Mouse (Mus musculus): ENCODE measurements at regions not wholly inside any gene's neighbourhood (a gene's known extent, or its start where the extent isn't known, plus 50 kb on each side); places are given as distances from the start of the nearest gene placed in this dataset.

DNA sequence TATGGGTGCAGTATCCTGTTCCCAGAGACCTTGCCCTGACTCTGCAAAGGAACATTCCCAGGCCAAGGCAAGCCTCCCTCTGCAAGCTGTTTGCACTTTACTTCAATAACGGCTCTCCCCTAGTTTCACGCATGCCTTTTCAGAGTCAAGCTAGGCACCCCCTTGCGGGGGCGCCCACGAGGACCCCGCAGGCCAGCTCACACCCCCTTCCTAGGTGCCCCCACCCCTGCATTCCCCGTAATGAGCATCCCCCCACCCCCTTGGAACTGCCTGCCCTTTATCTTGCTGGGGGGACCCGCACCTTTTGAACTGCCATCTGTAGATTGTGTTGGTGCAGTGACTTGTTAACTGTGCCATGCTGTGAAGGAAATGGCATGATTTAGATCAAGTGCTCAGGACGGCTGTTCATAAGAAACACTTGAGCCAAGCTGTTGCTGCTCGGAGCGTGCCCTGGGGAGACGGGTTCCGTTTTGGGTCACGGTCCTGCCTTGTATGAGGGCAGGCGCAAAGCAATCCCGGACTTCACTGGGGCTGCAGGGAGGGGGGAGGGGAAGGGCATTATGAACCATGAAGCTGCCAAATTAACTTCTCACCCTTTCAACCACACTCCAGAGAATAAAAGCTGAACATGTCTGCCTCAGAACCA lies 155.3 kb upstream of the Cdkn3 start:
- Histone ChIP-seq H3K9ac (ENCODE audit: low read depth, low read length) (no peak overlapping the region), H3K4me2 (replicated peaks; ENCODE audit: low read depth) (0 out of 2 replicates have a peak overlapping the region, but pooled peaks have one; percentile 7), H3K36me3 (ENCODE audit: control insufficient read depth, insufficient read depth) (no peaks in the 10 kb centered on the region), H3K4me1 (replicated peaks; ENCODE audit: control insufficient read depth, insufficient read depth, low read length) (no peaks in the 10 kb centered on the region), H3K9me3 (ENCODE audit: control insufficient read depth) (no peaks in the 10 kb centered on the region), H3K4me3 (ENCODE audit: low read depth, low read length) (no peak overlapping the region), H3K27me3 (replicated peaks; ENCODE audit: control insufficient read depth, insufficient read depth, low read length) (no peaks in the 10 kb centered on the region), H3K27ac (ENCODE audit: low read depth, low read length) (no peak overlapping the region)
- WGBS: 35% methylated on average over 16 of the region's 16 CpGs
- ATAC-seq: no peak
- no peak for TF ChIP-seq CTCF (IDR thresholded peaks at IDR 0.05; ENCODE audit: low read depth)

DNA sequence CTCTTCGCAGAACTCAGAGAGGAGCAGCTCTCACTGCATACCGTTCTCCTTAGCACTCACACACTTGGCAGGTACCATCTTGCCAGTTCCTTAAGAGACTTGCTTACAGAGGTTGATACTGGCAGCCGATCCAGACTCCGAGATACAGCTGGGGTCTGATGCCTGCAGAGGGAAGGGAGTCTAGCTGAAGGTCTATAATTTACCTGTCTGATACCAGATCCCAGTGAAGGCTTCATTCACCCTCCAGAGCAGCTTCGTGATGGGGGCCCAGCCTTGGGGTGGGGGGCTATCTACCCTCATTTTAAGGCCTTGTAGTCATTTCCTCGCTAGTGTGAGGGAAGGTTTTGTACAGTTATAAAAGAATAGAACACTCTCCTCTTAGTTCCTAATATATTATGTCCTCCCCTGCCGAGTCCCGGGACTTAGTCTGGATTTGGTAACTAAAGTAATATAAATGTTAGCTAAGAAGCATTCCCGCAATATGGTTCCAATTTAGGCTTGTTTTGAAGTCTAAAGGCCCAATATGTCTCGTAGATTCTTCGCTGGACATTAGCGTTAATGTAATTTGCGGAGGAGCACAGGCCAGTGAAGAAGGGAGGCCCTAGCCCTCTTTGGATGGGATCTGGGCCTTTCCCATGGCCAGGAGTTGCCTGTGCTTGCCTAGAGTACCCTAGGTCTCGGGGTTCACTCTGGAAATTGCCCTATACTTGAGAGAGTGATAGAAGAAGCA lies 156.0 kb upstream of the Cdkn3 start:
- no peak for TF ChIP-seq CTCF (IDR thresholded peaks at IDR 0.05; ENCODE audit: low read depth)
- H3K9ac ChIP-seq (ENCODE audit: low read depth, low read length): no peak overlapping the region
- ATAC-seq: no peak
- WGBS: 90% methylated on average over 14 of the region's 14 CpGs
- H3K4me2 ChIP-seq (replicated peaks; ENCODE audit: low read depth): no peak overlapping the region
- H3K9me3 ChIP-seq (ENCODE audit: control insufficient read depth): no peaks in the 10 kb centered on the region
- no peak overlapping the region for H3K27ac ChIP-seq (ENCODE audit: low read depth, low read length)
- H3K27me3 ChIP-seq (replicated peaks; ENCODE audit: control insufficient read depth, insufficient read depth, low read length): no peaks in the 10 kb centered on the region
- no peaks in the 10 kb centered on the region for H3K4me1 ChIP-seq (replicated peaks; ENCODE audit: control insufficient read depth, insufficient read depth, low read length)
- no peaks in the 10 kb centered on the region for H3K36me3 ChIP-seq (ENCODE audit: control insufficient read depth, insufficient read depth)
- H3K4me3 ChIP-seq (ENCODE audit: low read depth, low read length): no peak overlapping the region

DNA sequence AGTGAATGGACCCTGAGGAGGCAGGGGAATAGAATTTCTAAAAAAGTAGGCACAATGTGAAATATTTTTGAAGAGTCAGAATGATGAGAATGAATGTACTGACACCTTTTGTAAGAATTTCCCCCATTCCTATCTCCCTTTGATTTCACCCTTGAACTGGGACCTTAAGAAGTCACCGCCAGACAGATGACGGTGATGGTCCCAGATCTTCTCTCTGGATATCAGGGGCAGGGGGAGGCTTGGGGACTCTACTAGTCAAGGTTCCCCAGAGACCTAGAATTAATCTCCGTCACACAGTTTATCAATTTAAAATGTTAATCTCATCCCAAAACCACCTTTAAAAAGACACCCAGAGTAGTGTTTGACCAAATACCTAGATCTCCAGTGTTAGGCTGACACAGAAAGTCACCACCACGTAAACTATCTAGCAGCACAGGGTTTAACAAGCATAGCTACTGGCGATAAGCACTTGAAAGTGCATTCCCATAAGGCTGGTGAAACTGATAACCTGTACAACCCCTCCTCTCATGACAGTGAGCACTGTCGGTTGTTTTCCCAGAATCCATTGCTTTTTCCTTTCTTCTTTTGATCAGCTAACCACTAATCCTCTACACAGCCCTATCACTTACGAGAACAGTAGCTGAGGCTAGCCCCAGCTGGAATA lies 163.5 kb upstream of the Cdkn3 start:
- ATAC-seq: no peak
- no peaks in the 10 kb centered on the region for H3K36me3 ChIP-seq (ENCODE audit: control insufficient read depth, insufficient read depth)
- no peak for TF ChIP-seq CTCF (IDR thresholded peaks at IDR 0.05; ENCODE audit: low read depth)
- WGBS: 78% methylated on average over 7 of the region's 7 CpGs
- H3K4me1 ChIP-seq (replicated peaks; ENCODE audit: control insufficient read depth, insufficient read depth, low read length): no peaks in the 10 kb centered on the region
- H3K4me2 ChIP-seq (replicated peaks; ENCODE audit: low read depth): no peak overlapping the region
- no peak overlapping the region for H3K4me3 ChIP-seq (ENCODE audit: low read depth, low read length)
- H3K9ac ChIP-seq (ENCODE audit: low read depth, low read length): no peak overlapping the region
- H3K27ac ChIP-seq (ENCODE audit: low read depth, low read length): no peak overlapping the region
- no peaks in the 10 kb centered on the region for H3K9me3 ChIP-seq (ENCODE audit: control insufficient read depth)
- no peaks in the 10 kb centered on the region for H3K27me3 ChIP-seq (replicated peaks; ENCODE audit: control insufficient read depth, insufficient read depth, low read length)

DNA sequence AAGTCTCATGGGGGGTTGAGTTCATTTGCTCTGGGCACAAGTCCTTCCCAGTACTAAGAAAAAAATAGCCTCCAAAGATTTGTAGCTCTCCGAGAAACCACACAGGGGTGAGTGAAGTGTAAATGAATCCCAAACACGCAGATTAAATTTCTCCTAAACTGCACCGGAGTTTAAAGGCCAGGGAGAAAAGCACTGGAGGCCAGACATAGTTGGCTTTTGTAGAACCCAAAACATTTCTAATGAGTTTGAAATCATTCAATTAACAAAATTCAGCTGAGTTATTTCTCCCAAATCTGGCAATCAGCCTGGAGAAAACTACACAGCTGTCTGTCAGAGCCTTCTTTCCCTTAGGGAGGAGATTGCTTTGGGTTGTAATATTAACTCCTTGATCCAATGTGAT lies 166.2 kb upstream of the Cdkn3 start:
- no peaks in the 10 kb centered on the region for H3K36me3 ChIP-seq (ENCODE audit: control insufficient read depth, insufficient read depth)
- no peak overlapping the region for H3K27ac ChIP-seq (ENCODE audit: low read depth, low read length)
- no peaks in the 10 kb centered on the region for H3K9me3 ChIP-seq (ENCODE audit: control insufficient read depth)
- ATAC-seq: no peak
- no peaks in the 10 kb centered on the region for H3K4me1 ChIP-seq (replicated peaks; ENCODE audit: control insufficient read depth, insufficient read depth, low read length)
- H3K9ac ChIP-seq (ENCODE audit: low read depth, low read length): no peak overlapping the region
- TF ChIP-seq CTCF (IDR thresholded peaks at IDR 0.05; ENCODE audit: low read depth): no peak
- no peak overlapping the region for H3K4me2 ChIP-seq (replicated peaks; ENCODE audit: low read depth)
- H3K27me3 ChIP-seq (replicated peaks; ENCODE audit: control insufficient read depth, insufficient read depth, low read length): no peaks in the 10 kb centered on the region
- H3K4me3 ChIP-seq (ENCODE audit: low read depth, low read length): no peak overlapping the region
- 67% methylated on average over 3 of the region's 3 CpGs for WGBS

DNA sequence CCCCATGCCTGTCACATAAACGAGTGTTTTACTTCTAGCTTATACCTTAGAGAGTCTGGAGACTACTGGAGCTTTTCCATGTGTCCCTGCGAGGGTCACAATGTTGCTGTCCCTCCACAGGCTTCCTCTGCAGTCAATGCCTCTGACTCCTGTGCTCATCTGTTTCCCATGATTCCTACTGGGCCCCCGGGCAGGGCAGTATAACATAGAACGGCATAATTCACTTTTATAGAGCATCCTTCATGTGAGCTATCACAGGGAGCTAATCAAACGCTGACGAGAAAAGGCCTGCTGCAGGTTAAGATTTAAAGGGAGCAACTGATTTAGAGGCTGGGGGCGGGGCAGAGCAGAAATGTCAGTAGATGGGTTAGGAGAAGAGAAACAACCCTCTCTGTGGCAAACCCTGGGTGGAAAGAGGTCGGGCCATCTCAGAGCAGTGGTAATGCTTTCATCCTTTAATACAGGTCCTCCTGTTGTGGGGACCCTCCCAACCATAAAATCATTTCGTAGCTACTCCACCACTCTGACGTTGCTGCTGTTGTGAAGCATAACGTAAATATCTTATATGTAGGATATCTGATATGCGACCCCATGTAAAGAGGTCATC lies 168.5 kb upstream of the Cdkn3 start:
- no peak overlapping the region for H3K9ac ChIP-seq (ENCODE audit: low read depth, low read length)
- H3K36me3 ChIP-seq (ENCODE audit: control insufficient read depth, insufficient read depth): no peaks in the 10 kb centered on the region
- H3K4me2 ChIP-seq (replicated peaks; ENCODE audit: low read depth): no peak overlapping the region
- H3K9me3 ChIP-seq (ENCODE audit: control insufficient read depth): no peaks in the 10 kb centered on the region
- no peaks in the 10 kb centered on the region for H3K4me1 ChIP-seq (replicated peaks; ENCODE audit: control insufficient read depth, insufficient read depth, low read length)
- no peak overlapping the region for H3K27ac ChIP-seq (ENCODE audit: low read depth, low read length)
- no peaks in the 10 kb centered on the region for H3K27me3 ChIP-seq (replicated peaks; ENCODE audit: control insufficient read depth, insufficient read depth, low read length)
- no peak for ATAC-seq
- no peak overlapping the region for H3K4me3 ChIP-seq (ENCODE audit: low read depth, low read length)
- no peak for TF ChIP-seq CTCF (IDR thresholded peaks at IDR 0.05; ENCODE audit: low read depth)
- WGBS: 64% methylated on average over 12 of the region's 12 CpGs

DNA sequence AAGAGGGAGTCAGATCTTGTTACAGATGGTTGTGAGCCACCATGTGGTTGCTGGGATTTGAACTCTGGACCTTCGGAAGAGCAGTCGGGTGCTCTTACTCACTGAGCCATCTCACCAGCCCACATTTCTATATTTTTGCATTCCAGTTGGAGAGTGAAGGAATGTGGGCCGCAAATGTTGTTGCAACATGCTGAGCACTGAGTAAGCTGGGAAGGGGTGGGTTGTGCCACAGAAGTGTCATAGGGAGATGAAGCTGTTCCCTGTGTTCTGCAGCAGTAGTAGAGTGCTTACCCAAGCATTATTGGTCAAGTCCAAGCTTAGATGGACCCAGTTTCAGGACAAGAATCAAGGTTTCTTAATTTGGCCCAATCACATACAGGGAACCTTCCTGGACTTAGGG lies 169.1 kb upstream of the Cdkn3 start:
- 90% methylated on average over 3 of the region's 3 CpGs for WGBS
- no peak overlapping the region for H3K4me3 ChIP-seq (ENCODE audit: low read depth, low read length)
- no peak overlapping the region for H3K4me2 ChIP-seq (replicated peaks; ENCODE audit: low read depth)
- no peaks in the 10 kb centered on the region for H3K27me3 ChIP-seq (replicated peaks; ENCODE audit: control insufficient read depth, insufficient read depth, low read length)
- H3K4me1 ChIP-seq (replicated peaks; ENCODE audit: control insufficient read depth, insufficient read depth, low read length): no peaks in the 10 kb centered on the region
- H3K9me3 ChIP-seq (ENCODE audit: control insufficient read depth): no peaks in the 10 kb centered on the region
- TF ChIP-seq CTCF (IDR thresholded peaks at IDR 0.05; ENCODE audit: low read depth): no peak
- no peak for ATAC-seq
- no peak overlapping the region for H3K27ac ChIP-seq (ENCODE audit: low read depth, low read length)
- H3K9ac ChIP-seq (ENCODE audit: low read depth, low read length): no peak overlapping the region
- no peaks in the 10 kb centered on the region for H3K36me3 ChIP-seq (ENCODE audit: control insufficient read depth, insufficient read depth)

Measured in intestine, postnatal 0 days (tissue).